Mouse (Mus musculus): ENCODE measurements around the gene Trappc12. TPM values are rescaled to one million over a fixed set of nuclear protein-coding genes. Genes with fewer than 3 reads are reported as not detected.
A peak's percentile ranks its signal among the peaks of the same experiment; 100 is the strongest.

The Trappc12 gene
- polyA plus RNA-seq, 1 experiment from 2014 or later: 11.2 TPM

DNA sequence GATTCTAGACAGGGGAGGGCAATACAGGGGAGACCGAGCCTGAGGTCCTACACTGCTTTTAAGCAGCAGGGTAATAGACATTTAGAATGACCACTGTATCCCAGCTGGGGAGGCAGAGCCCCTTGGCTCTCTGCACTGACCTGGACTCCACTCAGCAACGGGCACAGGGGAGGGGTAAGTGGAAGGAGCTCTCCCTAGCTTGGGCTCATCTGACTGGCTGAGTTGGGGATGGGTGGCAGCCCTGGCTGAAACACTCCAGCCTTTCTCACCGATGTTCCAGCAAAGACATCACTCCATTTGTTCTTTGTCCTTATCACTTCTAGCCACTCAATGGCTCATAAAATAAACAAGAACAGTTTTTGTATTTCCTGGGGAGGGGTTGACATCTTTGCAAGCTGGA lies 56.5 kb downstream of the Trappc12 start:
- no peak for DNase-seq
- Histone ChIP-seq H3K27ac (ENCODE audit: low read depth) (no peak overlapping the region), H3K4me3 (ENCODE audit: low read depth, low read length) (no peak overlapping the region), H3K9ac (replicated peaks) (no peak overlapping the region), H3K9me3 (ENCODE audit: low read length) (no peaks in the 10 kb centered on the region), H3K27me3 (ENCODE audit: insufficient read depth, low read length) (no peaks in the 10 kb centered on the region), H3K4me1 (ENCODE audit: insufficient read depth) (peaks cover 7% of the 10 kb centered on the region), H3K36me3 (replicated peaks; ENCODE audit: insufficient read depth, low read length) (peaks cover 32% of the 10 kb centered on the region), H3K4me2 (ENCODE audit: low read depth, low read length) (no peak overlapping the region)
- ATAC-seq: no peak
- TF ChIP-seq CTCF (IDR thresholded peaks at IDR 0.05; ENCODE audit: low read depth) (no peak), EP300 (IDR thresholded peaks at IDR 0.05; ENCODE audit: low read depth) (no peak)
- WGBS (ENCODE audit: insufficient replicate concordance): 60% methylated on average over 3 of the region's 3 CpGs

- ATAC-seq (no peak), DNase-seq (no peak)
- H3K4me3 ChIP-seq (ENCODE audit: low read depth, low read length): no peak overlapping the region
- H3K4me1 ChIP-seq (ENCODE audit: insufficient read depth): peaks cover 7% of the 10 kb centered on the region
- 90% methylated on average over 7 of the region's 7 CpGs for WGBS (ENCODE audit: insufficient replicate concordance)
- no peaks in the 10 kb centered on the region for H3K27me3 ChIP-seq (ENCODE audit: insufficient read depth, low read length)
- H3K9ac ChIP-seq (replicated peaks): no peak overlapping the region
- H3K9me3 ChIP-seq (ENCODE audit: low read length): no peaks in the 10 kb centered on the region
- TF ChIP-seq CTCF (IDR thresholded peaks at IDR 0.05; ENCODE audit: low read depth) (no peak), EP300 (IDR thresholded peaks at IDR 0.05; ENCODE audit: low read depth) (no peak)
- no peak overlapping the region for H3K4me2 ChIP-seq (ENCODE audit: low read depth, low read length)
- H3K36me3 ChIP-seq (replicated peaks; ENCODE audit: insufficient read depth, low read length): peaks cover 31% of the 10 kb centered on the region
- no peak overlapping the region for H3K27ac ChIP-seq (ENCODE audit: low read depth)
Observed at GRCm38 (mm10) chr12:28690730-28691129, 59.5 kb downstream of the Trappc12 start.

DNA sequence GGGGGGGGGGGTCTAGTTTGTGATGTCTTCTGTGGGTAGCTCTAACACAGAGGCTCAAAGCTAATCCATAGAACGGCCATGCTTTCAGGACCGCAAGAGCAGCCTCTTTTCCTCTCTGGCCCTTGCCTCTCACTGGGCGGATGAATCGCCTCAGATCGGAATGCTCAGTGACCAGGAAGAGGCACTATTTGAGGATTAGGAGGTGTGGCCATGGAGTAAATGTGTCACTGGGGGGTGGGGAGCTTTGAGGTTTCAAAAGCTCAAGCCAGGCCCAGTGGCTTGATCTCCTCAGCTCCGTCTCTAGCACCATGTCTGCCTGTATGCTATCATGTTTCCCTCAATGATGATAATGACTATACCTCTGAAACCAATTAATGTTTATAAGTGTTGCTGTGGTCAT lies 61.3 kb downstream of the Trappc12 start:
- H3K4me1 ChIP-seq (ENCODE audit: insufficient read depth): peaks cover 10% of the 10 kb centered on the region
- no peak overlapping the region for H3K4me3 ChIP-seq (ENCODE audit: low read depth, low read length)
- no peak overlapping the region for H3K27ac ChIP-seq (ENCODE audit: low read depth)
- WGBS (ENCODE audit: insufficient replicate concordance): 82% methylated on average over 6 of the region's 6 CpGs
- no peaks in the 10 kb centered on the region for H3K27me3 ChIP-seq (ENCODE audit: insufficient read depth, low read length)
- DNase-seq (no peak), ATAC-seq (no peak)
- TF ChIP-seq EP300 (IDR thresholded peaks at IDR 0.05; ENCODE audit: low read depth) (no peak), CTCF (IDR thresholded peaks at IDR 0.05; ENCODE audit: low read depth) (no peak)
- H3K9me3 ChIP-seq (ENCODE audit: low read length): no peaks in the 10 kb centered on the region
- no peak overlapping the region for H3K9ac ChIP-seq (replicated peaks)
- H3K4me2 ChIP-seq (ENCODE audit: low read depth, low read length): no peak overlapping the region
- peaks cover 22% of the 10 kb centered on the region for H3K36me3 ChIP-seq (replicated peaks; ENCODE audit: insufficient read depth, low read length)

DNA sequence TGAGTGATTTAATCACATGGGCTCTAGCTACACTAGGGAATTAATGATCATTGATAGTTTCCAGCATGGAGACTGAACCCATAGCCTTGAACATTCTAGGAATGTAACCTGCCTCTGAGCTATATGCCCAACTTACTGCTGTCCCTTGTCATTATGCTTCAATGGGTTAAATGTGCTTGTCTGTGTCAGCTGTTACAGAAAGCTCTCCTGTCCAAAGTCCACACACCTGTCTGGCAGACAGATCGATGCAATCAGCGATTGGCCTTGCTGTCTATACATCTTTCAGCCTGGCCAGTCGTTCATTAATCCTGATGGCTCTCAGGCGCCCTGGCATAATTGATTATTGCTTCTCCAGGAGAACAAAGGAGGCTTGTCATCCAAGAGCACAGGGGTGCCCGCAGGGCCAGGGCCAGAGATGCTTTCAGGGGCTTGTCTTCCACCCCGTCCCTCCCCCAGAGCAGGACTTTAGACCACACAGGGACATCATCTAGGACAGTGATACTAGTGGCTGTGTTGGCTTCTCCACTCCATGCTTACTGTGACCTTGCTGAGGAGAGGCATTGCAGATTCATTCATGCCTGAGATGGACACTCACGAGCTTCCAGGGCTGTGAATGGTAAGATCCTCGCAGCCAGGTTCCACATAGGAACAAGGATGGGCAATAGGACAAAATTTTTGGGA lies 63.9 kb downstream of the Trappc12 start:
- Histone ChIP-seq H3K4me3 (ENCODE audit: low read depth, low read length) (no peak overlapping the region), H3K36me3 (replicated peaks; ENCODE audit: insufficient read depth, low read length) (peaks cover 13% of the 10 kb centered on the region), H3K27me3 (ENCODE audit: insufficient read depth, low read length) (no peaks in the 10 kb centered on the region), H3K9ac (replicated peaks) (no peak overlapping the region), H3K27ac (ENCODE audit: low read depth) (peak overlapping the region; percentile 67), H3K4me1 (ENCODE audit: insufficient read depth) (peaks cover 10% of the 10 kb centered on the region), H3K4me2 (ENCODE audit: low read depth, low read length) (peak overlapping the region; percentile 15; the same call in 1 of the 2 replicates), H3K9me3 (ENCODE audit: low read length) (no peaks in the 10 kb centered on the region)
- WGBS (ENCODE audit: insufficient replicate concordance): 55% methylated on average over 8 of the region's 8 CpGs
- ATAC-seq (peak; percentile 91), DNase-seq (peak; percentile 52)
- no peak for TF ChIP-seq CTCF (IDR thresholded peaks at IDR 0.05; ENCODE audit: low read depth)
- TF ChIP-seq EP300 (IDR thresholded peaks at IDR 0.05; ENCODE audit: low read depth): no peak

DNA sequence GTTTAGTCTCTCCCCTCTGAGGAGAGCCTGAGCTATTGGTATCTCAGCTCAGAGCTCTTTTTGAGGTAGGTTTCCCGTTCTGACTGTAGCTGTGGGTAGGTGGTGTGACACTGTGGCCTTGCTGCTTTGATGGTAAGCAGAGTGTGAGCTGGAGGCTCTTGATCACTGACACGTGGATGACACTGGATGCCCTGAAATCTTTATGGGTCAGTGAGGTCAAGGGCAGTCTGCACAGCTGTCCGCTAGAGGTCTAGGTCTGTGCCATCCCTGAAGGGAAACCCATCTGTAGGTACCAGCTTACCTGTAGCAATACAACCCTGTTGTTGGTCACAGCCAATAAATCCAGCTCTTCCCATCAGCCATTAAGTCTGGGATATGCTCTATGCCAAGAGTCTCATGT lies 64.5 kb downstream of the Trappc12 start:
- peak; percentile 67 for ATAC-seq

DNA sequence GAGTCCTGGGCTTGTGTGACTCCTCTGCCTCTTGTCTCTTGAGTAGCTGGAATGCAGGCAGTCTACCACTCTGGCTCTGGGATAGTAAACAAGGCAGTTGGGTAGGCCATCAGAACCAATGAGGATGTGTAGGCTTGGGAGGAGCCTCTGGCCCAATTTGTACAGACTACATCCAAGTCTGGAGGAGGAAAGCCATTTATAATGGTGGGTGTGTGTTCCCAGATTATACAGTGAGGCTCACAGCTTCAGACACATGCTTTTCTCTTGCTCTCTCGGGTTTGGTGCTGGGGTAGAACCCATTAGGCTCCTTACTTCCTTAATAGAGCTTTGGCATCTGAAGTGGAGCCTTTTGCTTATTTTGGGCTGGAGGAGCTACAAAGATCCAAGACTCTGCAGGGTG lies 65.6 kb downstream of the Trappc12 start:
- 88% methylated on average over 1 of the region's 1 CpGs for WGBS (ENCODE audit: insufficient replicate concordance)
- no peaks in the 10 kb centered on the region for H3K9me3 ChIP-seq (ENCODE audit: low read length)
- H3K9ac ChIP-seq (replicated peaks): no peak overlapping the region
- TF ChIP-seq EP300 (IDR thresholded peaks at IDR 0.05; ENCODE audit: low read depth): no peak
- no peak for TF ChIP-seq CTCF (IDR thresholded peaks at IDR 0.05; ENCODE audit: low read depth)
- peaks cover 10% of the 10 kb centered on the region for H3K4me1 ChIP-seq (ENCODE audit: insufficient read depth)
- H3K27me3 ChIP-seq (ENCODE audit: insufficient read depth, low read length): no peaks in the 10 kb centered on the region
- H3K4me3 ChIP-seq (ENCODE audit: low read depth, low read length): no peak overlapping the region
- no peak overlapping the region for H3K4me2 ChIP-seq (ENCODE audit: low read depth, low read length)
- ATAC-seq: no peak
- H3K27ac ChIP-seq (ENCODE audit: low read depth): 0 out of 2 replicates have a peak overlapping the region, but pooled peaks have one; percentile 35
- no peaks in the 10 kb centered on the region; the same call in none of the 2 replicates for H3K36me3 ChIP-seq (replicated peaks; ENCODE audit: insufficient read depth, low read length)
- DNase-seq: no peak

More for the DNA sequence above, 64.5 kb downstream of the Trappc12 start:
- Histone ChIP-seq H3K36me3 (replicated peaks; ENCODE audit: insufficient read depth, low read length) (peaks cover 7% of the 10 kb centered on the region), H3K4me3 (ENCODE audit: low read depth, low read length) (no peak overlapping the region), H3K9ac (replicated peaks) (no peak overlapping the region), H3K27ac (ENCODE audit: low read depth) (peak overlapping the region; percentile 67), H3K4me1 (ENCODE audit: insufficient read depth) (peaks cover 10% of the 10 kb centered on the region), H3K27me3 (ENCODE audit: insufficient read depth, low read length) (no peaks in the 10 kb centered on the region), H3K9me3 (ENCODE audit: low read length) (no peaks in the 10 kb centered on the region), H3K4me2 (ENCODE audit: low read depth, low read length) (0 out of 2 replicates have a peak overlapping the region, but pooled peaks have one; percentile 15)
- 54% methylated on average over 3 of the region's 3 CpGs for WGBS (ENCODE audit: insufficient replicate concordance)
- TF ChIP-seq CTCF (IDR thresholded peaks at IDR 0.05; ENCODE audit: low read depth) (no peak), EP300 (IDR thresholded peaks at IDR 0.05; ENCODE audit: low read depth) (no peak)
- no peak for DNase-seq

Data from liver, postnatal 0 days (tissue).